Mouse (Mus musculus) liver, postnatal 0 days (tissue): ENCODE measurements around the gene Gcn1l1.

ENCODE experiments used
- CTCF ChIP-seq: sonication (generic); IDR thresholded peaks from 2 replicates; pipeline ENCODE4 v1.5.1; 2016; ENCODE audit warnings: antibody characterized with exemption, low read depth
- EP300 ChIP-seq: IDR thresholded peaks from 2 replicates; pipeline ENCODE4 v1.6.1; 2016; ENCODE audit warnings: antibody characterized with exemption, low read depth, mild to moderate bottlenecking

DNA sequence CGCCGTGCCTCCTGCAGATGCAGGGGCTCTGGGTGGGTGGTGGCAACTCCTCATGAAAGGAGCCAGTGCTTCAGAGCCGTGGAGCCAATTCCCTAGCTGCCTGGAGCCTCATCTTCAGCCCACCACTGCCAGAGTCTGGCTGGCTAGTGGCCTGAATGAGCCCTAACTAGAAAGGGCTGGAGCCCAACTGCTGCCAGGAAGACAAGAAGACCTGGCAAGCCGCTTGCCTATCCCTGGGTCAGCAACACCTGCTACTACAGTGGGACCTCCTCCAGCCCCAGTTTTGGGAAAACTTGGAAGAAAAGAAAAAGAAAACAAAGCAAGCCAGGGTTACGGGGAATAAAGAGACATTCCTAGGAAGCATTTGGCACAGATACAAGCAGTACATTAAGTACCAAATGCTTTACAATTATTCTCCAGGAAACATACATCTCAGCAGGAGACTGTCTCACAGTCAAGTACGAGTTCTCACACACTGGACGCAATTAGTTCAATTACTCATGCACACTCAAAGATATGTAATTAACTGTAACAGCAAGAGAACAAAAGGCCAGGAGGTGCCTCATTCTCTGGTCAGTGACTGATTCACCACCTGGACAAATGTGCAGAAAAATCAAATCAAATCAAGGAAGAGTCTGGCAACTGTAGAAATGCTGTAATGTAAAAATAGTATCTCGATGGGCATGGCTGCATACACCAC is 101.5 kb downstream of the Gcn1l1 start:
- TF ChIP-seq CTCF (no peak), EP300 (no peak)
